Mouse (Mus musculus) hindbrain, embryonic 11.5 days (tissue): ENCODE data around the gene Nln. TPM values are rescaled to one million over a fixed set of nuclear protein-coding genes. Genes with fewer than 3 reads are reported as not detected.
A peak's percentile ranks its signal among the peaks of the same experiment; 100 is the strongest.

Experiments
- ATAC-seq: fragments of 200-750 bp; cut with Nextera tagmentation; 2 replicates; pipeline ENCODE4 v1.8.0; 2017; ENCODE audit warnings: mild to moderate bottlenecking, moderate TSS enrichment, moderate library complexity; ENCODE audit not compliant: low FRiP score
- DNase-seq: peaks from one replicate; pipeline ENCODE4 v3.0.0-alpha.2; 2015; ENCODE audit warnings: low spot score
- H3K27ac ChIP-seq: fragments of 300-500 bp; sonication (generic); 2 replicates; pipeline ENCODE4 v1.5.1; 2014; ENCODE audit warnings: mild to moderate bottlenecking, low read depth, low read length
- H3K27me3 ChIP-seq: fragments of 300-500 bp; sonication (generic); 2 replicates; pipeline ENCODE4 v1.6.1; 2014; ENCODE audit warnings: mild to moderate bottlenecking, low read length, moderate library complexity, mixed read lengths; ENCODE audit not compliant: control insufficient read depth, insufficient read depth
- H3K36me3 ChIP-seq: fragments of 300-500 bp; sonication (generic); 2 replicates; pipeline ENCODE4 v1.6.1; 2014; ENCODE audit warnings: mild to moderate bottlenecking, low read length, moderate library complexity, mixed read lengths; ENCODE audit not compliant: control insufficient read depth, insufficient read depth
- H3K4me1 ChIP-seq: fragments of 300-500 bp; sonication (generic); replicated peaks from 2 replicates; pipeline ENCODE4 v1.6.1; 2014; ENCODE audit warnings: low read length, mixed read lengths; ENCODE audit not compliant: control insufficient read depth, insufficient read depth
- H3K4me2 ChIP-seq: fragments of 300-500 bp; sonication (generic); replicated peaks from 2 replicates; pipeline ENCODE4 v1.6.1; 2014; ENCODE audit warnings: mild to moderate bottlenecking, low read depth, low read length
- H3K4me3 ChIP-seq: fragments of 300-500 bp; sonication (generic); 2 replicates; pipeline ENCODE4 v1.5.1; 2014; ENCODE audit warnings: low read depth, low read length
- H3K9ac ChIP-seq: fragments of 300-500 bp; sonication (generic); 2 replicates; pipeline ENCODE4 v1.6.1; 2014; ENCODE audit warnings: low read depth, low read length
- H3K9me3 ChIP-seq: fragments of 300-500 bp; sonication (generic); 2 replicates; pipeline ENCODE4 v1.6.1; 2016; ENCODE audit warnings: low read length; ENCODE audit not compliant: control insufficient read depth
- WGBS: fragments of 180-500 bp; shearing (Covaris S2); extraction: QIAGEN DNeasy Blood & Tissue Kit; methylation state at CpG from one replicate; pipeline ENCODE4 v1.1.7; 2014; 5-methylcytosine and 5-hydroxymethylcytosine counted together
- polyA plus RNA-seq: library from polyadenylated mRNA; unstranded; fragments of >200 nt; fragmentation: Nextera tagmentation; extraction: Ambion mirVana; gene quantifications from 2 replicates; pipeline ENCODE4 v1.2.1, GENCODE M21; 2014

Nln gene
- polyA plus RNA-seq, 1 experiment from 2014 or later, result 22.8 TPM

DNA sequence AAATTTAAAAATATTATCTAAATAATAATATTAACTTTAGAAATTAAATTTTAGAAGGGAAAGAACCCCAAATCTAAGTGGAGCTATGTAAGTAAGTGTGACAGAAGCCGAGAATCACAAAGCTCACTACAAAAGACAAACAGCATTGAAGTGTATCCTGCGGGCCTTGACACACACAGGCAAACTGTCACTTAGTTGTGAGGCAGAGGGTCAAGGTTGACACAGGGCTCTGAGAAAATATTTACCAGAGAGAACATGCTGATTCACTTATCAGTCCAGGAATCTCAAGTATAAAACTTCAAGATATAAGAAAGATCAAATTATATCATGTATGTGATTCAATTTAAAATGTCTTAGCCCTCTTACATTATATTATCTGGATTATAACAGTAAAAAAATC, 85.1 kb downstream of the Nln start:
- Histone ChIP-seq H3K4me1 (no peaks in the 10 kb centered on the region; the same call in 1 of the 2 replicates), H3K36me3 (no peaks in the 10 kb centered on the region), H3K4me2 (no peak overlapping the region), H3K9ac (no peak overlapping the region), H3K27ac (no peak overlapping the region), H3K9me3 (no peaks in the 10 kb centered on the region), H3K4me3 (no peak overlapping the region), H3K27me3 (peaks cover 4% of the 10 kb centered on the region)
- 74% methylated on average over 2 of the region's 2 CpGs for WGBS
- ATAC-seq (no peak), DNase-seq (no peak)

DNA sequence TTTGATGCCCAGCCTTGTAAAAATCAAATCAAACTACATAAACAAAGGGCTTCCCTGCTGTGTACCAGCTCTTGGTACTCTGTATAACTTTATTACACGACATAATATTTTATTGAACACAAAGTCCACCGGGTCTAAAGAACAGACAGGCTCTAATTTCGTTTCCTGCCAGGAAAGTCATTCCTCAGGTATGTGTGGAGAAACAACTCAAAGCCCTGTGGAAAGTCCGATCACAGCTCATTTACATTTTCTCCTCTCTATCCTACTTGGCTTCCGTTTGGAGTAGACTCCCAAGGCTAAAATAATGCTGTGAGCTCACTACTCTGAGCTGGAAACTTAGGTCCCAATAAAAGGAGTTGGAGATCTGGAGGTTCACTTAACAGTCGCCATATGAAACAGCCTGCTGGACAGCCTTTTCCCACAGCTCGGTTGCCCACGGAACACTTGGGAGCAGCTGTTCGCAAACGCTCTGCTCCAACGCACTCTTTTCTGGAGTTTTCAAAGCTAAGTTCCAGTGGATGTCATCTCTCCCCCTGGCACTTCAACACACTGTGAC, 86.0 kb downstream of the Nln start:
- Histone ChIP-seq H3K4me3 (no peak overlapping the region), H3K36me3 (no peaks in the 10 kb centered on the region), H3K4me1 (no peaks in the 10 kb centered on the region; the same call in 1 of the 2 replicates), H3K9ac (no peak overlapping the region), H3K27me3 (peaks cover 4% of the 10 kb centered on the region), H3K27ac (no peak overlapping the region), H3K4me2 (no peak overlapping the region), H3K9me3 (no peaks in the 10 kb centered on the region)
- DNase-seq (no peak), ATAC-seq (no peak)
- 69% methylated on average over 11 of the region's 11 CpGs for WGBS

DNA sequence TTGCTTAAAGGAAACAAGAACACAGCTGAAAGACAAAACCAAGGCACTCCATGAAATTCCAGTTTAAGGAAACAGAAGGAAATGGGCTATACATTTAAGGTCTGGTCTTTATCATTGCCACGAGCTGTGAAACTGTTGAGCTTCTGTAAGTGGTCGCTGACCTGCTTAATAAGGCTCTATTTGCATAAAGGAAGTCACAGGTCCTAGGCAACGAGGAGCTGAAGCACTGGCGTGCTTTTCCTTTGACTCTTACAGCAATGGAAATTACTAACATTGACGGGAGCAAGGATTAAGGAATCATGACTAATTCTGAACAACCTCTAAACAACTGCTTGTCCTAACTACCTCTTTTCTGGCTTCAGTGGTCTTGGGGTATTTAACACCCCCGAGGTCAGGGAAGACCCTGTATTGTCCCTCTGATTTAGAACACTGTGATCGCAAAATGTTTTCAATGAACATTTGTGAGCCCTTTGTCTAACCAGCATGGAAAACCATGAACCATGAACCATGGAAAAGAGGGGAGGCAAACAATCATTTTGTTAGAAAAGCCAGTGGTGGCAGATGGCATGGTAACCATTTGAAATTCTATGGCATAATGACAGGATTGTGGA, 90.8 kb downstream of the Nln start:
- ATAC-seq (peak; percentile 69), DNase-seq (peak; percentile 30)
- H3K36me3 ChIP-seq, result no peaks in the 10 kb centered on the region
- no peak overlapping the region for H3K4me3 ChIP-seq
- H3K27me3 ChIP-seq, result peaks cover 4% of the 10 kb centered on the region; the same call in 1 of the 2 replicates
- no peaks in the 10 kb centered on the region for H3K9me3 ChIP-seq
- no peaks in the 10 kb centered on the region; the same call in 1 of the 2 replicates for H3K4me1 ChIP-seq
- H3K27ac ChIP-seq, result no peak overlapping the region
- 36% methylated on average over 7 of the region's 7 CpGs for WGBS
- no peak overlapping the region for H3K9ac ChIP-seq
- no peak overlapping the region for H3K4me2 ChIP-seq

- Histone ChIP-seq H3K4me1 (no peaks in the 10 kb centered on the region), H3K4me2 (no peak overlapping the region), H3K27ac (no peak overlapping the region), H3K36me3 (no peaks in the 10 kb centered on the region), H3K9me3 (no peaks in the 10 kb centered on the region), H3K4me3 (no peak overlapping the region), H3K27me3 (no peaks in the 10 kb centered on the region), H3K9ac (no peak overlapping the region)
- DNase-seq (no peak), ATAC-seq (no peak)
- WGBS, result 91% methylated on average over 18 of the region's 18 CpGs
These were observed 93.9 kb downstream of the Nln start for GRCm38 (mm10) chr13:104015246-104016105.

DNA sequence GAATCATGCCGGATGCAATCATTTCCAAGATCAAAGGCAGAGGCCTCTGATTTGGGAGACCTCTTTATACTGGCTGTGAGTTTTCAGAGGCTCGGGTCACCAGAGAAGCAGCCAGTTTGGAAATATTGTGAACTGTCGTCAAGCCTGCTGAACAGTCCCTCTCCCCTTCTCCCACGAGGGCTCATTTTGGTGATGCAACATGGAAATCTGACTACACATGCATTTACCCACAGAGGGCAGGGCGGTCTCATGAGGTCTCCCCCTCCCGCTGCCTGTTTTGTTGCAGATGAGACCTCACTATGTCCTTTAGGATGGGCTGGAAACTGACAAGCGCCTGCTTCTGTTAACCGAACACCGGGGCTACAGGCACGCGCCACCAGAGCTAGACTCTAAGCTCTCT, 95.4 kb downstream of the Nln start:
- Histone ChIP-seq H3K27me3 (no peaks in the 10 kb centered on the region), H3K4me1 (no peaks in the 10 kb centered on the region), H3K4me3 (no peak overlapping the region), H3K27ac (no peak overlapping the region), H3K4me2 (no peak overlapping the region), H3K36me3 (no peaks in the 10 kb centered on the region), H3K9me3 (no peaks in the 10 kb centered on the region), H3K9ac (no peak overlapping the region)
- WGBS, result 86% methylated on average over 11 of the region's 11 CpGs
- ATAC-seq (no peak), DNase-seq (no peak)

DNA sequence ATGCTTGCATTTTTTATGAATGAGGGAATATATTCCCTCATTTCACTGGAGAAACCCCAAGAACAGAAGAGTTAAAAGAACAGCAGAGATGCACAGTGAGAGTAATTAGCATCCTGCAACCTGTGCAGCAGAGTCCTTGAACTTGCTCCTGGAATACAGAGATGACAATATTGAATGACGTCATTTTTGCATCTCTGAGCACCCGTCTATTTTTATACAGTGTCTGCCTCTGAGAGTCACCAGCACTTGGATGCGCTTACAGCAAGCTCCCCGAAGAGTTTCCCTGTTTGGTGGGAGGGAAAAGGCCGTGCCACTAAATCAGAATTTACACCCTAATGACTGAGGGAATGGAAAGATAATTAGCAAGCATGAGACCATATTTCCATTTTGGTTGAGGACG, 96.0 kb downstream of the Nln start:
- Histone ChIP-seq H3K4me3 (no peak overlapping the region), H3K4me1 (no peaks in the 10 kb centered on the region), H3K36me3 (no peaks in the 10 kb centered on the region), H3K9ac (no peak overlapping the region), H3K27ac (no peak overlapping the region), H3K27me3 (no peaks in the 10 kb centered on the region), H3K4me2 (no peak overlapping the region), H3K9me3 (no peaks in the 10 kb centered on the region)
- DNase-seq (no peak), ATAC-seq (no peak)
- WGBS, result 80% methylated on average over 6 of the region's 6 CpGs

DNA sequence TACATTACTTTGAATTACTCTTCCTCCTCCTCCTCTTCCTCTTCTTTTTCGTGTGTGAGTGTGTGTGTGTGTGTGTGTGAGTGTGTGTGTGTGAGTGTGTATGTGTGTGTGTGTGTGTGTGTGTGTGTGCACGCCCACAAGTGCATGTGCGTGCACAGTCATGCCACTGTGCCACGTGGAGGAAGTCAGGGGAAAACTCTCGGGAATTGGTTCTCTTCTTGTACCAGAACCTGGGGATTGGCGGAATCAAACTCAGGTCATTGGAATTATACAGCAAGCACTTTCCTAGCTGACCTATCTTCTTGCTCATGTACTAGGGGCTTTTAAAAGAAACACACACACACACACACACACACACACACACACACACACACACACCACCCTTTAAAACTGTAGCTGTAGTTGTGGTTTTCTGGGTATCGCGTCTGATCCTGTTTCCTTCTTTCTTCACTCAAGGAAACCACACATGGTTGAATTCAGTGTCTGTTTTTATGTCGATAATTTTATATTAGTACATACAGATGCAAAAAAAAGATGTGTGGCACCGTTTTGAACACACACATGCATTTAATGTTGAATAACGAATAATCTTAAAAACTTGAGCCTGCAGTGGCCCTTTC, 97.1 kb downstream of the Nln start:
- Histone ChIP-seq H3K4me1 (no peaks in the 10 kb centered on the region), H3K4me2 (no peak overlapping the region), H3K27ac (no peak overlapping the region), H3K27me3 (no peaks in the 10 kb centered on the region), H3K9ac (no peak overlapping the region), H3K36me3 (no peaks in the 10 kb centered on the region), H3K9me3 (no peaks in the 10 kb centered on the region), H3K4me3 (no peak overlapping the region)
- DNase-seq, result no peak
- WGBS, result 90% methylated on average over 11 of the region's 11 CpGs
- no peak for ATAC-seq

- Histone ChIP-seq H3K27me3 (no peaks in the 10 kb centered on the region), H3K9me3 (no peaks in the 10 kb centered on the region), H3K4me2 (no peak overlapping the region), H3K4me1 (no peaks in the 10 kb centered on the region), H3K36me3 (no peaks in the 10 kb centered on the region), H3K9ac (no peak overlapping the region), H3K4me3 (no peak overlapping the region), H3K27ac (no peak overlapping the region)
- ATAC-seq, result no peak
- WGBS, result 90% methylated on average over 5 of the region's 5 CpGs
- DNase-seq, result no peak
These were observed 98.1 kb downstream of the Nln start for GRCm38 (mm10) chr13:104011289-104011688.
